In genomic region chr4:72195116-72195835, GRCm38 (mm10) we compare ENCODE assay signal across 8 mouse cellular contexts. TPM values are rescaled to one million over a fixed set of nuclear protein-coding genes. Genes with fewer than 3 reads are reported as not detected.
DNase-seq lines count a peak whose midpoint lies in the region; ATAC-seq and TF ChIP-seq lines count a peak whose summit lies in the region.

No protein-coding gene starts in this region.

- H3K9me3 ChIP-seq in forebrain, embryonic 15.5 days = no peaks in the 10 kb centered on the region
- H3K9me3 ChIP-seq in lung, embryonic 14.5 days (ENCODE audit: low read depth, low read length) = no peaks in the 10 kb centered on the region

- H3K9ac ChIP-seq in forebrain, embryonic 15.5 days (replicated peaks) = no peak overlapping the region
- no peak overlapping the region for H3K9ac ChIP-seq in lung, embryonic 14.5 days

- H3K4me3 ChIP-seq in forebrain, embryonic 15.5 days = peak overlapping the region; percentile 26
- H3K4me3 ChIP-seq in lung, embryonic 14.5 days (ENCODE audit: low read depth, low read length) = no peak overlapping the region

- H3K4me2 ChIP-seq in forebrain, embryonic 15.5 days (replicated peaks) = peak overlapping the region; percentile 86
- 0 out of 2 replicates have a peak overlapping the region, but pooled peaks have one; percentile 7 for H3K4me2 ChIP-seq in lung, embryonic 14.5 days

- 13% methylated on average over 6 of the region's 6 CpGs for WGBS in forebrain, embryonic 15.5 days
- WGBS in lung, embryonic 14.5 days = 69% methylated on average over 6 of the region's 6 CpGs

- peak; percentile 4 for DNase-seq in ovary, adult 18-20 months (ENCODE audit: low spot score)
- no peak for DNase-seq in ovary, postnatal 10 days (ENCODE audit: low spot score)
- peak; percentile 23 for DNase-seq in lung, embryonic 14.5 days
- peak; percentile 74 for DNase-seq in retina, embryonic 14.5 days (ENCODE audit: low spot score)
- no peak for DNase-seq in layer of hippocampus, postnatal 25 days (ENCODE audit: extremely low spot score in 1 of 2, low spot score in 1 of 2)
- DNase-seq in left cerebral cortex, postnatal 36 days (ENCODE audit: low spot score in 2 of 2) = no peak
- DNase-seq in thymus, postnatal 36 days = no peak

- 0 out of 2 replicates have a peak overlapping the region, but pooled peaks have one; percentile 11 for H3K27ac ChIP-seq in forebrain, embryonic 15.5 days (replicated peaks)
- H3K27ac ChIP-seq in lung, embryonic 14.5 days (ENCODE audit: low read depth) = no peak overlapping the region

- ATAC-seq in forebrain, embryonic 15.5 days (replicated peaks) = no peak
- no peak for ATAC-seq in lung, embryonic 14.5 days (ENCODE audit: insufficient read depth)

- intact Hi-C loops in left cerebral cortex, postnatal 36 days (cut with DNase I) = loop anchor here (10.0 kb wide), 1 partner anchor 130 kb away; no protein-coding TSS in a partner anchor

- no peaks in the 10 kb centered on the region for H3K36me3 ChIP-seq in forebrain, embryonic 15.5 days
- peaks cover 33% of the 10 kb centered on the region for H3K36me3 ChIP-seq in lung, embryonic 14.5 days (ENCODE audit: insufficient read depth)

- TF ChIP-seq CTCF in lung, embryonic 14.5 days (IDR thresholded peaks at IDR 0.05; ENCODE audit: low read depth) = no peak

- peaks cover 65% of the 10 kb centered on the region for H3K4me1 ChIP-seq in forebrain, embryonic 15.5 days
- H3K4me1 ChIP-seq in lung, embryonic 14.5 days (ENCODE audit: insufficient read depth) = 0 out of 2 replicates have a peak, but pooled peaks cover 8% of the 10 kb centered on the region

- no peaks in the 10 kb centered on the region for H3K27me3 ChIP-seq in forebrain, embryonic 15.5 days
- no peaks in the 10 kb centered on the region for H3K27me3 ChIP-seq in lung, embryonic 14.5 days (ENCODE audit: insufficient read depth, low read length)

RNA-seq across cellular contexts. Expression of gene Tle1, which starts 5.4 kb away (rescaled TPM):
- 38.2 and 40.0 TPM in 2 replicates for polyA plus RNA-seq in forebrain, embryonic 15.5 days (2015; fragmentation: Nextera tagmentation; extraction: Ambion mirVana)
- polyA plus RNA-seq in lung, embryonic 14.5 days (2014; fragmentation: Nextera tagmentation; extraction: Ambion mirVana) = 24.1 and 25.1 TPM in 2 replicates
- total RNA-seq in layer of hippocampus, postnatal 25 days (2021) = 10 to 100 TPM; 66.2 to 73.2 TPM
- total RNA-seq in left cerebral cortex, postnatal 36 days (2021) = 10 to 100 TPM; 46.3 to 49.9 TPM

Comparison
In these comparisons a context has a peak if more than half of its experiments do, and no peak if none do; other contexts are left out.
1. DNase-seq: peak in ovary, adult 18-20 months (single experiment), lung, embryonic 14.5 days (single experiment) and retina, embryonic 14.5 days (single experiment); none in ovary, postnatal 10 days (single experiment), layer of hippocampus, postnatal 25 days (0 of 2), left cerebral cortex, postnatal 36 days (0 of 2) and thymus, postnatal 36 days (0 of 2).